Mouse (Mus musculus) lung, postnatal 25 days (tissue): ENCODE measurements at regions not wholly inside any gene's neighbourhood (a gene's known extent, or its start where the extent isn't known, plus 50 kb on each side); places are given as distances from the start of the nearest gene placed in this dataset.

Experiments used
- DNase-seq: peaks from one replicate; pipeline ENCODE4 v3.0.0; 2022; ENCODE audit warnings: low spot score

DNA sequence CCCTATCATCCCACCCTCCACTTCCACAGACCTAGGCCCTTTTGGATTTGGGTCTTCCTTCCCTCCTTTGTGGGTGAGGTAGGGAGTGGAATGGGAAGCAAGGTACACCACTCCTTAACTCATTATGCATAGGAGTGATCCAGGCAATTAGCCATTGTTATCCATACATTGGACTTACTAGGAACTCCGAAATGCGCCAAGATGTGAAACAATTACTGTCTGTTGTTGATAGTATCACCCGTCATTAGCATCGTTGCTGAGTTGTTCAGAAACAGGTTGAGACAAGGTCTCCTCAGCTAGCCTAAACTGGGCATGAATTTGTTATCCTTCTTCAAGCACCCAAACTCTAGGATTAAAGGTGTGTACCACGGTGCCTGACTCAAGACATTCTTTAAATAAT lies 246.3 kb upstream of the Hnrnpa3 start:
- no peak for DNase-seq

DNA sequence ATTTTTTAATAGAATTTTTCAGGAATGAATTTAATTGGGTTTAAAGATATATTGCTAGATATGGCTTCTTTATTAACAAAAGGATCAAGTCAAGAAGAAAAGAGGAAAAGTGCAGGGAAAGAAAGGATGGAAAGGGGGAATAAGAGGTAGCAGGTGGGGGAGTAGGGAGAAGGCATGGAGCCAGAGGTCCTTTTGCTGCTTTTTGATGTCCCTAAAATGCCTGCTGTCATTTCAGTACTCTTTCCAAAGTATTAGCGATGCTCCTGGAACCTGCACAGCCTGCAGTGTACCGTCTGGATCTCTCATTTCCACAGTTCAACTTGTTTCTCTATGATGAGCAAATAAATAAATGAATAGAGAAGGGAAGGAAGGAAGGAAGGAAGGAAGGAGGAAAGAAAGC lies 240.4 kb upstream of the Hnrnpa3 start:
- no peak for DNase-seq

DNA sequence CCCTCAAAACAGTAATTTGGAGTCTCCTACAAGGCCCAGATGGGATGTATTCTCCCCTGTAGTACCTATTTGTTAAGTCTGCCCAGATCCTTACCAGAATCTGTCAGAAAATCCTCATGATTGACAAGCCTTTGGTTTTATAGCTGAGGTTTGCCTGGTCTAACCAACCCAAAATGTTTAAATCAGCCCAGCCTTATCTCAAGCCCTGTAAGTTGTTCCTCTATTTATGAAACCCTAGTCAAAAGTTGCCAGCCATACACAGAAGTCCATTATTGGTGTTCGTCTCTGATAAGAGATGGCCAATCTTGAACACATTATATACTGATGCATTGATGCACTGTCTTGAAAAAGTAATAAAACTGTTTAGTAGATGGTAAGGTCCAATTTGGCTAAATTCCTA lies 239.9 kb upstream of the Hnrnpa3 start:
- no peak for DNase-seq

DNA sequence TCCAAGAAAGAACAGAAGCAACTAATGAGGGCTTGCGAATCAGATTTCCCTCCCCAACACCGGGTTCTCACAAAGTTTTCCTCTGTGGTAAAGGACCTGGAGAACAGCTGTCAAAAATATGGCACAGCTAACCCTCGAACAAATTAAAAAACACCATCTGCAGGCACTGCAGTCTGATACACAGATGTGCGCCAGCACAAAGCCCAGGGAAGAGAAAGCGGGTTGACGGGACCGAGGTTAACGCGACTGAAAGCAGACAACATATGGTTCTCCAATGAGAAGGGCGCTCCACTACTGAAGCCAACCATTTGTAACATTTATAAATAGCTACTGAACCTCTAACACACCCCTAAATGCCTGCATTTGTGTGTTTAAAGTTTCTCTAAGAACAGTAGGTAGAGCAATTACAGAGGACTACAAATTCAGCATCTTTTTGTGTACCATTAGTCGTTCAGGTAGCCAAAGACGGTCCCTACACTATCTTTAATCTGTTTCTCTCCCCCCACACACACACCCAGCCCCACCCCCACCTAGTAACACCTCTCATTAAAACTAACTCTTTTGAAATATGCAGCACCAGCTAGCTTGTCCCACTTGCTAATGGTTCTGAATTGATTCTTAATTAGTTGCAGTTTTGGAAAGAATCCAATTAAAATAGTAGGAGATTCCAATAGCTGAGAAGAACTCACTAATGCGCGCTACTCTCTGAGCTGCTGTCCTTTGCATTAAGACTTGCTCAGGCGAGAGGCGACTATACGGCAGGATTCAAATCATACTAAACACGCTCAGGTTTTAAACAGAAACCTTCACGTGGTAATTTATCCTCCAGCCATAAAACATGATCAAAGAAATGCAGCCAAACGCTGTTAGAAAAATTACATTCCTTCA lies 236.0 kb upstream of the Hnrnpa3 start:
- no peak for DNase-seq

DNA sequence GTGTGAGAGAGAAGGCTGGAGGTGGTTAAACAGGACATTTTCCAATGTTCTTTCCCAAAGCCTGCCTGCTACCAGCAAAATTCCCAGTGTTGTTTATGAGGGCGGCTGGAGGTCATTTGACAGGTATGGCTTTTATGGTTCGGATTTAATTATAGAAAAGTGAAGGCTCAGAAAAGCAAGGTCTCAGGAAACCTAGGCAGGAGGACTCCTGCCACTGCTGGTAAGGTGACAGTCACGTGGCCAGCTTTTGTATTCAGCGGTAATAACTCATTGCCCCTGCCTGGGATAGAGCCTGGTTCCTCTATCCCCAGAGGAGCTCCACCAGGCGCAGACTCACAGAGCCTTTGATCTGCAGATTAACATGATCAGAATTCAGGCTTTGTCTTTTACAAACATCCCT lies 235.2 kb upstream of the Hnrnpa3 start:
- no peak for DNase-seq

DNA sequence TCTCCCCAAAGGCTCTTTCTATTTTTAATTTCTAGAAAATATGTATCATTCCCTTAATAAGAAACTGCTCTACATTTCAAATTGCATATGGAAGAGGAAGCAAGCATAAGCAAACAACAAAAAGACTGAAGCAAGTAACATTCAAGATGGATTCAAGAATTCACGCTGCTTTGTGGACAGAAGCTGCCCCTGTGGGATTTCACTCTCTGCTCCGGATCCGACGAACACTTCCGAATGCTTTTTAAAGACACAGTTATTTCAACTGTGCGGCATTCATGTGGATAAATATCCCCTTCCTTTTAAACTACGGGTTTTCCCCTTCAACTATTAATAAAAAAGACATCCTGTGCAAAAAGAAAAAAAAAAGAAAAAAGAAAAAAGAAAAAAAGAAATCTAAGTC lies 234.7 kb upstream of the Hnrnpa3 start:
- DNase-seq, result no peak

DNA sequence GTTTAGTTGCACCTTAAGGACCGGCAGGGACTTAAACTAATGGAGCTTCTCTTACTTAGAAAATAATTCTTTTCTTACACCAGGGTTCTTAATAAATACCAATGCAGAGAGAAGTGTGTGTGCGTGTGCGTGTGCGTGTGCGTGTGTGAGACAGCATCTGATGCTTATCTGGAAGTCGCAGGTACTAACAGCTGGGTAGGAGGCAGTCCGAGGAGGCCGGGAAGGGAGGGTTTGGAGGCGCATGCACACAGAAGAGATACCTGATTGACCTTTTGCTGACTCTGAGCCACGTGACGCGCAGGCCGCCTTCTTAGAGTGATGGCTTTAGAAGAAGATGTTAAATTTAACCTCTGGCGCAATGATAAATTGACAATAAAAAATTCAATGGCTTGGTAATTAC lies 234.2 kb upstream of the Hnrnpa3 start:
- no peak for DNase-seq

DNA sequence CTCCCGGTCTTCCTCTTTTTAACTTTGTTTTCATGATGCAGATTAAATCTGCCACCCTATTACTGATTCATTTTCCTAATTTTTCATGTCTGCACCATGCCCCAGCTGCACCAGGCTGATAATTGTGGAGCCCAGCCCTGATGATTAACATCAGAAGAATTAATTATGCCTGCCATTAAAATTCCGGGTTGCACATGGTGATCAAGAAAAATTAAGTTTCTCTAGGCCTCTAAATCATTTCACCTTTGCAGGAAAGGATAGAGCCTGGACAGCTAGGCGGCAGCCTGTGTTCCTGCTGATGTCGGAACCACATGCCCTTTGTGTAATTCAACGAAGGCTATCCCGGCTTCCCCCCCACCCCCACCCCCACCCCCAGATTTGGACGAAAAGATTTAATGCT lies 233.7 kb upstream of the Hnrnpa3 start:
- no peak for DNase-seq

DNA sequence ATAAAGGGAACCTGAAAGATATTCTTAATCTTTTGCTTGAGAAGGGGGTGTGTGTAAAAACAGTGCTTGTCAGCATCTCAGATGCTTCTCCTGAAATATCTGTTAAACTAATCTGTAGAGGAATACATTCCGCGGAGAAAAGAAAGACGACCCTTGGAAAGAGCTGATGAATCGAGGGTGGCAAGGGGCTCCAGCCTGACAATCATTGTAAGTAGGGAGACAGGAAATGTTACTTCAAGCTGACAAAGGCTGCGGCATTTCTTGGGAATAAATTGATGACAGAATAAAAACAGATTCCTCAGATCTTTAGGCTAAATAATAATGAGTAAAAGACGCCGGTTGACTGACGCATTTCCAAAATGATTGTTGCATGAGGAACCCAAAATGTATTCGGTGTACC lies 233.3 kb upstream of the Hnrnpa3 start:
- DNase-seq, result no peak

DNA sequence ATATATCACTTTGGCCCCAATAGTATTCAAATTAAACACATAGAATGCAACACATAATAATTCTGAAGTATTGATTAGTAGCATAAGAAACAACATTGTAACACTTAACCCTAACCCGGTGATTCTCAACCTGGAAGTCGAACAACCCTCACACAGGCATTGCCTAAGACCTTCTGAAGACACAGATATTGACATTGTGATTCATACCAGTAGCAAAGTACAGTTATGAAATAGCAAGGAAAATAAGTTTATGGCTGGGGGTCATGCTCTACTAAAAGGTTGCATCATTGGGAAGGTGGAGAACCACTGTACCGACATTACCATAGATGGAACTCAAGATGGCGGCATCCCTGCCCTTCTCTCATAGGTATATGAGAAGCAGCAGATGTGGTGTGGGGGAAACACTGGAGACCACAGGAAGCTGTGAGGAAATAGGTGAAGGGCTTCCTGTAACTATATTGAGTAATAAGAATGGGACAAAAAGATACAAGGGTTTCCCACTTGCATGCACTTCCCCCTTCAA lies 231.1 kb upstream of the Hnrnpa3 start:
- no peak for DNase-seq

DNA sequence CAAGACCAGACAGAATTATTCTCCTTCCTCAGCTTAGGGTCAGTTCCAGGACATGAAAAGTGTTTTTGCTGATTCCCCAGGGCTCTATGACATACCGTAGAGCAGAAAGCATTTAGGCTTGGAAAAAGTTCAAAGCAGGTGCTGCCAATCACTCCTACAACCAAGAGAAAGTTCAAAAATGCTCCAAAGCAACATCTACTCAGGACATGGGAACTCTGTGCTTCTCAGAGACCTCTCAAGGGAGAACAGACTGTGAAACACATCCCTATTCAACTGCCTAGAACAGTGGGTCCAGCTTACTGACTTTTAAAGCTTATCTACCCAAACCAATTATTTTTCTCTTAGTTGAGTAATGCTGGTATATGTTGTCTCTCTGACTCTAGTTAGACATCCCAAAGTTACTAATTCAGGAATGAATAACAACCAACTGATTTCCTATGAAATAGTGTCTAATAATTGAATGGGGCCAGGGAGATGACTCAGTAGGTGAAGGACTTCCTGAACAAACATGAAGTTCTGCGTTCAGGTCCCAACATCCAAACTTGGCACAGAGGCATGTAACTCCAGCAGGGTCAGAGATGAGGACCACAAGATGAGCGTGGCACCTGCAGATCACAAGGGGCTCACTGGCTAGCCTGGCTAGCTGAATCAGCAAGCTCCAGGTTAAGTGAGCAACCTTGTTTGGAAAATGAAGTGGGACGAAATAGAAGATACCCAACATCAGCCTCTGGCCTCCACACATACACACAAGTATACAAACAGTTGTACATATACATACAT lies 228.7 kb upstream of the Hnrnpa3 start:
- no peak for DNase-seq

DNA sequence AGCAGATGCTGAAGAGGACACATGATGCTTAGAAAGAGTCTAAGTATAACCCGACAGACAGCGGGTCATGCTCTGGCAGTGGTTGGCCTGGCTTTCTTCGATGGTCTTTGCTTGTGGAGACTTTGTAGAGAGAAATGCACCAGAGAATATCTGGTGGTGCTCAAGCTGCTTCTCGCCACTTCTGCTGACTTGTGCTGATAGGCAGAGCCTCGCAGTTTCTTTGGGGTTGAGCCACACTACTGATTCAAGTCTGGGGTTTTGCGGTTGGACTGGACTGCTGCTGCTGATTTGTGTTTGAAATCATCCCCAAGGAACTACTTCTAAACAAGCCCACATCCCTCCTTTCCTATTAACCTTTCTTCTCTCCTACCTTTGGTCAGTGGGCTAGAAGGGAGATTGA lies 227.1 kb upstream of the Hnrnpa3 start:
- no peak for DNase-seq

DNA sequence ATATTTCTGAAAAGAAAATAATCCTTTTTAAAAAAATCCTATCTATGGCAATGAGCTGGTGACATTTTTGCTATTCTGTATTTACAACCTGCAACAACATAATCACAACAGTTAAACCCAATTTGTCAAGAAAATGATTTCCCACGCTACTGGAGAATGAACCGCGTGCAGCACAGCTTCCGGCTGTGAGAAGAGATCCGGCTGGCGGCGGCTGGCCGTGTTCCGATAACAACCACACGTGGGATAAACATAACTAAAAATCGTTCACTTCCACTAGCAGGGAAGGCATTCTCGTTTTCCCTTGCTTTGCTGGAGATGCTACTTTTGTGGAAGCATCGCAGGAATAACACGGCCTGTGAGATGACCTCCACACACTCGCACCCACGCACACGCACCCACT lies 224.5 kb upstream of the Hnrnpa3 start:
- no peak for DNase-seq

DNA sequence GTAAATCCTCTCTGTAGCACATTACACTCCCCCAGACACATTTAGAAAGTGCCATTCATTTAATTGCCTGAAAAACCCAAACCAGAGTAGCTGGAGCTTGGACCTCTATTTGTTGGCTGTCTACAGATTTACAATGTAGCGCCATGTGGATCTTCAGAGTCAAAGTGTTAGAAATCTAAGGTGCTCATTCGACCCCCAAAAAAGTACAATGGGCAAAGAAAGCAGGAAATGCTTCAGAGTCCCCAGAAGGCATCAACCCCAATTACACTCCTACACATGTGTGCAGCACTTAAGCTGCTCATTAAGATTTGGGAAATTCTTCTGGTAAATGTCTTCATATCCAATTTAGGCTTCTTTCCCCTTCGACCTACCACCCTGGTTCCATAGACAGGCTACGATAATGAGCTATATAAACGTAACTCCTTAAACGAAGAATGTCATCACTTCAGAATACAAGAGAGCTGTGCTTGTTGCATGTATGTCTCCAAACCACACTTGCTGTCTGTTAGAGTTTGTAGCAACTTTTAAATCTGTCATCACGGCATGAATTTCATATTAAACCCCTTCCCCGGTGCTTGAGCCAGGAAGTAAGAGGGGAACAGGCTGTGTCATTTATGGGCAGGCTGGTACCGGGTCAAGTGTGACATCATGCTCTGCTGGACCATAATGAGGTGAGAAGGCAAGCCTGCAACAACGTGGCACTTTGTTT lies 219.4 kb upstream of the Hnrnpa3 start:
- DNase-seq, result no peak

DNA sequence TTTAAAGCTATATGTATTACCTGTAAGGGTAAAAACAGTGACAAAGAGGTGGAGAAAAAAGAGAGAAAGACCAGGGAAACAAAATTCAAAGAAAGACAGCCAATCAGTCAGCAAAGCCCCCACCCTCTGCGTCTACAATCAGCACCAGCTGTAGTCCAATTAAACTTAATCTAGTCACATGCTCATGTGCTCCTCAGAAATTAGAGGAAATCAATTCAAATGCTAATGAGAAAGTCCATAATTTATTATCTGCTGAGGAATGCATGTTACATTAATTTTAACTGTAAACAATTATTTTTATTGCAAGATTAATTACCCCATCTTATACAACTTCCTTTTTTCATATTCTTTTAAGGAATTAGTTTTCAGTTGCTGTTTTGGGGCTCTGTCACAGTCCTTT lies 216.4 kb upstream of the Hnrnpa3 start:
- DNase-seq, result no peak

DNA sequence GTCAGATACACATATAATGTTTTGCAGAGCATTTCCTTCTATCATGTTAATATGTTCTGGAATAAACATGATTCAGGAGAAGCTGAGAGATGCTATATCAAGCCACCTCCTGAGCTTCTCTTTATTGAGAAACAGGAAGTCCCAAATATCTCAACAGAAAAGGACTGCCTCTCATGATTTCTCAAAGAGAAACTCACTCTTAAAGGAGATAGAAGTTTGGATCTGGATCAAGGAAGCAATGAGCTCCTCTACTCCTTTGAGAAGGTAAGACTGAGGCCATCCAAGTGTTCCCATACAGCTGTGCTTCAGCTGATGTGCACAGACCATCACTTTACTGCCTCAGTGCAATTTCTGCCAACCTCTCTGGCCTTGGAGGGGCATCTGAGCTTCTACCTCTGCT lies 213.9 kb upstream of the Hnrnpa3 start:
- DNase-seq, result no peak

DNA sequence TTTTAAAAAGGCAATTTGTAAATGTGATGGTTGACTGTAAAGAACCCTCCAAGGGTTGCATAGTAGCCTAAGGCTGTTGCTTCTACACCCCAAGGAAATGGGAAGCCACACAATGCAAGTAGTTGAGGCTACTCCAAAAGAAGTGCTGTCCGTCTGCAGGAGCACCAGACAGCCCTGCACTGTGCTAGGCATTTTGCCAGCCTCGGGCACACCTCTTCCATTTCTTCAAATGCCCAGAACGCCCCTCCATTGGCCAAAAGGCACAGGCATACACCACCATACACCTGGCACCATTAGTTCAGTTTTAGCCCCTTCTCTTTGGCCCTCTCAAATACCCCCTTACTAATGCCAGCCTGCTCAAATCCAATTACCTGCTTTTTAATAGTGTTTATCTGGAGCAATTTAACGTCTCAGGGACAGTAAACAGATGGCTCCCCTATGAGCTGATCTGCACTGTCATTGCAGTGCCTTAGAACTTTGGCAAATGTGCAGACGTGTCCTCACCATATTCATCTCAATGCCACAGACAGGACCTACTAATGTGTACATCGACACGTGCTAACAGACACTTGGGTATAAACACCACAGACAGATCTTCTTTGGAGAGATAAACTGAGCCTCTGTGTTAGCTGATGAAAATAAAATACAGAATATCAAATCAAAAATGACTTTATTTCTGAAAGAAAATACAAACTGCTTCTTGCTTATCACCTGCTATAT lies 211.9 kb upstream of the Hnrnpa3 start:
- no peak for DNase-seq

DNA sequence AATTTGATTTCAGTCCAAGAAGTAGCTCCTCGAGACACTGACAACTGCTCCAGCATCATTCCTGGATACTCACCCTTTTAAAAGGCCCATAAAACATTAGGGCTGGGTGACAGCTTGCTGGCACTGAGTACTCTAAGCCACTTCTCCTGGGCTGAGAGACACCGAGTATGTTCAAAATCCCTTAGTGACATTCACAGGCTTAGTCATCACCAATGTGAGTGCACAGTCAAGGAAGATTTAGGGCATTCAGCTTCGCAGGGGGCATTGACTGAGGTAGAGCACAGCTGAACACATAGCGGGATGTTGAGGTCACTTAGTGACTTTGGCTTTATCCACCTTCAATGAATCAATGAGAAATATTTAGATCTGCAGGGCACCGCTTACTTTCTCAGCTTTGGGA lies 210.8 kb upstream of the Hnrnpa3 start:
- no peak for DNase-seq

DNA sequence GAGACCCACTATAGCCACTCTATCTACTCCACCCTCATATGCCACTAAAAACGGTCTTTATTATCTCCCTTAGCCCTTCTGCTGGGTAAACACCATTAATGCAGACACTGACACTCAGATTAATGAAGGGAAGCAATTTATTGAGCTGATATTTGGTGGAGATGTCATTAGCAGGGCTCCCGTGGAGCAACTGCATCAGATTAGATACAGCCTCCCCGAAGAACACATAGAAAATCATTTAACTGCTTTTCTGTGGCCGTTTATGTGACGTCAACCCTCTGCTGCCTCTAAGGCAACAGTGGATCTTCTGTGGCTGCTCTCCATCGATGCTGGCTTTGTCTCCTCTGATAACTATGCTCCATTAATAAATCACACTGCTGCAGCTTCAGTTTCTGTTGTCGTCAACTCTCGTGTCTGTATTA lies 207.2 kb upstream of the Hnrnpa3 start:
- DNase-seq, result no peak

DNA sequence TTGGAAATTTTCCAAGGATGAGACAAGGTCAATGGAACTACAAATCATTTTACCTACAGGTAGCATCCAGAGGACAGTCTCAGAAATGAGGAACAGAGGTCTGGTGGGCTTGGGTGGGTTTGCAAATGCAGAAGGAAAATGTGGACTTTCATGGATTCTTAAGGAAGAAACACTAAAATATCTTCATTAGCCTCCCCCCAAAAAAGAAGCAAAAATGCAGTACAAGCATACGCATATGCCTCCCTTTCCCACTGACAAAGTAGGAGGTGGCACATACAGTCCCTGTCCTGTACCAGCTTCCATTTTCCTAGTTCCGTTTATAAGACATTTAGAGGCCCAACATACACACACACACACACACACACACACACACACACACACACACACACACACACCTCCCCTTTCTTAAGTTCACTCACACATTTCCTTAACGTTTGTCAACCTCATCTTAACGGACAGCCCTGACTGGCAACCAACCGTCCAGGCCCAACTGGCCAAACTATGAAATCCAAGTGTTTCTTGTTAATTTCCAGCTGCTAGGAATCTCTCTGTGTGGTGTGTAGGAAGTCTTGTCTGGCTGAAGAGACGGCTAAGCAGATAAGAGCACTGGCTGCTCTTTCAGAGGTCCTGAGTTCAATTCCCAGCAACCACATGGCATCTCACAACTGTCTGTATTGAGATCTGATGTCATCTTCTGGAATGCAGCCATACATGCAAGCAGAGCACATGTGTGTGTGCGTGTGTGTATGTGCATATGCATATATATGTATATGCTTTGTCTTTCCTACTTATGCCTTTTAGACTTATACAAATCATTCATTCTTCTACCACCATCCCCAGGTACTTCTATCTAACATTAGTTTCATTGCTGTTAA lies 206.6 kb upstream of the Hnrnpa3 start:
- no peak for DNase-seq

DNA sequence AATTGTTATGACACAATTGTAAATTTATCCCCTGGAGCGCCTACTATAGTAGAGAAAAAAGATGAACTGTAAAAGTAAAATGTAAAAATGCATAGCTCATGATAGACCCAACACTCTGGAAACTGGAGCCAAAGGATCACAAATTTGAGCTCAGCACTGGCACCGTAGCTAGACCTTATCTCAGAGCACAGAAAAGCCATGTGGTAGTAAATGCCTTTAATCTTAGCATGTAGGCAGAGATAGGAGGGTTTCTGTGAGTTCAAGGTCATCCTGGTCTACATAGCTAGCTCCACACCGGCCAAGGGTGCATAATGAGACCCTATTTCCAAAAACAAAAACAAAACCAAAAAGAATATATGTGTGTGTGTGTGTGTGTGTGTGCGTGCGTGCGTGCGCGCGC lies 203.6 kb upstream of the Hnrnpa3 start:
- no peak for DNase-seq
